Mouse (Mus musculus): ENCODE data around the gene Dnaic2. TPM values are rescaled to one million over a fixed set of nuclear protein-coding genes. Genes with fewer than 3 reads are reported as not detected.

Dnaic2 gene
- polyA plus RNA-seq (2016; fragmentation: Nextera tagmentation; extraction: Ambion mirVana) = 0.27 and 0.32 TPM in 2 replicates

- WGBS = 8% methylated on average over 34 of the region's 34 CpGs
- Histone ChIP-seq H3K9me3 (replicated peaks) (no peaks in the 10 kb centered on the region), H3K4me2 (peak within 1 kb of the TSS; percentile 73), H3K9ac (0 out of 2 replicates have a peak within 1 kb of the TSS, but pooled peaks have one; percentile 43), H3K4me1 (replicated peaks) (peaks cover 16% of the 10 kb centered on the region), H3K4me3 (peak within 1 kb of the TSS; percentile 45), H3K27ac (ENCODE audit: poor library complexity, severe bottlenecking) (no peak within 1 kb of the TSS), H3K36me3 (no peaks in the 10 kb centered on the region), H3K27me3 (replicated peaks) (no peaks in the 10 kb centered on the region)
- peak; percentile 76 for ATAC-seq (ENCODE audit: insufficient number of reproducible peaks, low FRiP score)
Measured at GRCm38 (mm10) chr11:114726965-114727825, at the start of gene Dnaic2. TSS of gene Dnaic2 (plus strand) at chr11:114727408.

GRCm38 (mm10) chr11:114679582-114679981, 47.6 kb upstream of the Dnaic2 start:
- no peak overlapping the region for H3K4me3 ChIP-seq
- 35% methylated on average over 8 of the region's 8 CpGs for WGBS
- H3K9ac ChIP-seq = 0 out of 2 replicates have a peak overlapping the region, but pooled peaks have one; percentile 1
- peaks cover 8% of the 10 kb centered on the region; the same call in 1 of the 2 replicates for H3K27me3 ChIP-seq (replicated peaks)
- no peaks in the 10 kb centered on the region for H3K36me3 ChIP-seq
- ATAC-seq (ENCODE audit: insufficient number of reproducible peaks, low FRiP score) = no peak
- peaks cover 45% of the 10 kb centered on the region for H3K4me1 ChIP-seq (replicated peaks)
- peak overlapping the region; percentile 43 for H3K27ac ChIP-seq (ENCODE audit: poor library complexity, severe bottlenecking)
- no peak overlapping the region for H3K4me2 ChIP-seq
- no peaks in the 10 kb centered on the region for H3K9me3 ChIP-seq (replicated peaks)

GRCm38 (mm10) chr11:114680291-114680690, 46.9 kb upstream of the Dnaic2 start:
- Histone ChIP-seq H3K9me3 (replicated peaks) (no peaks in the 10 kb centered on the region), H3K27me3 (replicated peaks) (peaks cover 8% of the 10 kb centered on the region; the same call in 1 of the 2 replicates), H3K4me3 (no peak overlapping the region), H3K9ac (no peak overlapping the region), H3K4me1 (replicated peaks) (peaks cover 52% of the 10 kb centered on the region), H3K4me2 (no peak overlapping the region), H3K36me3 (no peaks in the 10 kb centered on the region), H3K27ac (ENCODE audit: poor library complexity, severe bottlenecking) (no peak overlapping the region)
- 57% methylated on average over 10 of the region's 10 CpGs for WGBS
- no peak for ATAC-seq (ENCODE audit: insufficient number of reproducible peaks, low FRiP score)

GRCm38 (mm10) chr11:114681054-114681453, 46.2 kb upstream of the Dnaic2 start:
- no peak for ATAC-seq (ENCODE audit: insufficient number of reproducible peaks, low FRiP score)
- Histone ChIP-seq H3K27me3 (replicated peaks) (peaks cover 8% of the 10 kb centered on the region; the same call in 1 of the 2 replicates), H3K4me3 (no peak overlapping the region), H3K4me2 (no peak overlapping the region), H3K9ac (no peak overlapping the region), H3K9me3 (replicated peaks) (no peaks in the 10 kb centered on the region), H3K4me1 (replicated peaks) (peaks cover 57% of the 10 kb centered on the region), H3K27ac (ENCODE audit: poor library complexity, severe bottlenecking) (no peak overlapping the region), H3K36me3 (no peaks in the 10 kb centered on the region)
- WGBS = 70% methylated on average over 5 of the region's 5 CpGs

- Histone ChIP-seq H3K4me2 (no peak overlapping the region), H3K4me1 (replicated peaks) (peaks cover 45% of the 10 kb centered on the region), H3K36me3 (no peaks in the 10 kb centered on the region), H3K27ac (ENCODE audit: poor library complexity, severe bottlenecking) (no peak overlapping the region), H3K4me3 (no peak overlapping the region), H3K9me3 (replicated peaks) (no peaks in the 10 kb centered on the region), H3K9ac (no peak overlapping the region), H3K27me3 (replicated peaks) (no peaks in the 10 kb centered on the region)
- no peak for ATAC-seq (ENCODE audit: insufficient number of reproducible peaks, low FRiP score)
- 91% methylated on average over 13 of the region's 13 CpGs for WGBS
Measured at GRCm38 (mm10) chr11:114682321-114682900, 44.8 kb upstream of the Dnaic2 start.

- ATAC-seq (ENCODE audit: insufficient number of reproducible peaks, low FRiP score) = no peak
- H3K36me3 ChIP-seq = no peaks in the 10 kb centered on the region
- no peak overlapping the region for H3K4me2 ChIP-seq
- H3K9me3 ChIP-seq (replicated peaks) = no peaks in the 10 kb centered on the region
- no peak overlapping the region for H3K9ac ChIP-seq
- WGBS = 86% methylated on average over 10 of the region's 10 CpGs
- H3K27me3 ChIP-seq (replicated peaks) = no peaks in the 10 kb centered on the region
- no peak overlapping the region for H3K4me3 ChIP-seq
- no peak overlapping the region for H3K27ac ChIP-seq (ENCODE audit: poor library complexity, severe bottlenecking)
- peaks cover 45% of the 10 kb centered on the region for H3K4me1 ChIP-seq (replicated peaks)
Measured at GRCm38 (mm10) chr11:114683029-114683721, 44.0 kb upstream of the Dnaic2 start.

- Histone ChIP-seq H3K27me3 (replicated peaks) (no peaks in the 10 kb centered on the region), H3K9me3 (replicated peaks) (no peaks in the 10 kb centered on the region), H3K36me3 (no peaks in the 10 kb centered on the region), H3K4me2 (peak overlapping the region; percentile 3; the same call in 1 of the 2 replicates), H3K4me1 (replicated peaks) (peaks cover 43% of the 10 kb centered on the region), H3K27ac (ENCODE audit: poor library complexity, severe bottlenecking) (no peak overlapping the region), H3K4me3 (no peak overlapping the region), H3K9ac (no peak overlapping the region)
- 61% methylated on average over 20 of the region's 20 CpGs for WGBS
- peak; percentile 23; the same call in 1 of the 2 replicates for ATAC-seq (ENCODE audit: insufficient number of reproducible peaks, low FRiP score)
Measured at GRCm38 (mm10) chr11:114683722-114684621, 43.2 kb upstream of the Dnaic2 start.

- ATAC-seq (ENCODE audit: insufficient number of reproducible peaks, low FRiP score) = no peak
- H3K4me1 ChIP-seq (replicated peaks) = peaks cover 35% of the 10 kb centered on the region
- H3K36me3 ChIP-seq = no peaks in the 10 kb centered on the region
- H3K9me3 ChIP-seq (replicated peaks) = no peaks in the 10 kb centered on the region
- no peak overlapping the region for H3K4me2 ChIP-seq
- peak overlapping the region; percentile 53; the same call in 1 of the 2 replicates for H3K27ac ChIP-seq (ENCODE audit: poor library complexity, severe bottlenecking)
- WGBS = 52% methylated on average over 14 of the region's 14 CpGs
- no peaks in the 10 kb centered on the region for H3K27me3 ChIP-seq (replicated peaks)
- no peak overlapping the region for H3K9ac ChIP-seq
- H3K4me3 ChIP-seq = no peak overlapping the region
Measured at GRCm38 (mm10) chr11:114684627-114685373, 42.4 kb upstream of the Dnaic2 start.

GRCm38 (mm10) chr11:114685526-114686040, 41.6 kb upstream of the Dnaic2 start:
- no peaks in the 10 kb centered on the region for H3K36me3 ChIP-seq
- H3K4me3 ChIP-seq = no peak overlapping the region
- H3K9me3 ChIP-seq (replicated peaks) = no peaks in the 10 kb centered on the region
- H3K27ac ChIP-seq (ENCODE audit: poor library complexity, severe bottlenecking) = no peak overlapping the region
- no peak overlapping the region for H3K9ac ChIP-seq
- 62% methylated on average over 9 of the region's 9 CpGs for WGBS
- peaks cover 27% of the 10 kb centered on the region for H3K4me1 ChIP-seq (replicated peaks)
- no peak for ATAC-seq (ENCODE audit: insufficient number of reproducible peaks, low FRiP score)
- no peaks in the 10 kb centered on the region for H3K27me3 ChIP-seq (replicated peaks)
- H3K4me2 ChIP-seq = no peak overlapping the region
